Mouse (Mus musculus) lung, adult 2 months (tissue): ENCODE measurements around the gene Ppm1l.

Experiments
- CTCF ChIP-seq: fragments of 200-500 bp; IDR thresholded peaks from 2 replicates; pipeline ENCODE4 v1.5.1; 2011; ENCODE audit warnings: mild to moderate bottlenecking, low read length, control low read depth; ENCODE audit not compliant: insufficient read depth
- POLR2A ChIP-seq: fragments of 200-500 bp; IDR thresholded peaks from 2 replicates; pipeline ENCODE4 v1.6.1; 2011; ENCODE audit warnings: low read depth, mild to moderate bottlenecking, control low read depth, low read length, borderline replicate concordance; ENCODE audit errors: extremely low read depth

DNA sequence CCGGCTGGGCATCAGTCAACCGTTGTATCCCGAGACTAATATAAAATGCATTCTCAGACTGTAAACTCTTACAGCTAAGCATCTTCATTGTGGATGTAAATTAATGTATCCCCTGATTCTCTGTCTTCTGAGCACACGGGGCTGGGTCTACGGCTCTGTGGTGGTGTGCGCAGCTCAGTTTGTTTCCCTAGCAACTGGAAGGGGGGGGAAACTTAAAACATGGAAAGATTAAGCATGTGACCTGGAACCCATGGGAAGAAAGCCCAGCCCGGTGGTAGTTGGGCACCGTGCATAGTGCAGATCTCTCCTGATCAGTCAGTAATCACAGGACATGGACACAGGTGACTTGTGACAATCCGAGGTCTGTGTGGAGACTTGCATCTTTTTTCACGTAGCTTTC is 218.8 kb downstream of the Ppm1l start:
- no peak for TF ChIP-seq CTCF
- TF ChIP-seq POLR2A = no peak
